Comparison of ENCODE assay signal across 9 mouse cellular contexts in genomic region chr1:74784041-74784759, GRCm38 (mm10). TPM values are rescaled to one million over a fixed set of nuclear protein-coding genes. Genes with fewer than 3 reads are reported as not detected.
DNase-seq lines count a peak whose midpoint lies in the region; ATAC-seq lines count a peak whose summit lies in the region.
"Had no signal": no experiment of that assay in that cellular context is flagged by ENCODE, and none has a peak within 500 bp of the region (broad histone marks: within the 10 kb centered on the region; RNA-seq: fewer than 3 reads in every experiment).

No protein-coding gene starts in this region.

- H3K27ac ChIP-seq in embryonic facial prominence, embryonic 13.5 days = no peak overlapping the region
- H3K27ac ChIP-seq in heart, embryonic 16.5 days (ENCODE audit: low read length) = no peak overlapping the region

- peaks cover 42% of the 10 kb centered on the region for H3K4me1 ChIP-seq in embryonic facial prominence, embryonic 13.5 days
- peaks cover 6% of the 10 kb centered on the region; the same call in 1 of the 2 replicates for H3K4me1 ChIP-seq in heart, embryonic 16.5 days (ENCODE audit: control insufficient read depth, insufficient read depth, low read length)

- no peaks in the 10 kb centered on the region for H3K9me3 ChIP-seq in embryonic facial prominence, embryonic 13.5 days
- peaks cover 3% of the 10 kb centered on the region; the same call in 1 of the 2 replicates for H3K9me3 ChIP-seq in heart, embryonic 16.5 days (replicated peaks; ENCODE audit: control insufficient read depth, low read length)

- H3K4me2 ChIP-seq in embryonic facial prominence, embryonic 13.5 days = peak overlapping the region; percentile 81
- peak overlapping the region; percentile 63 for H3K4me2 ChIP-seq in heart, embryonic 16.5 days (ENCODE audit: low read depth, low read length)

- peak overlapping the region; percentile 40 for H3K9ac ChIP-seq in embryonic facial prominence, embryonic 13.5 days
- H3K9ac ChIP-seq in heart, embryonic 16.5 days (ENCODE audit: low read length) = no peak overlapping the region

- under 1% methylated on average over 65 of the region's 67 CpGs for WGBS in embryonic facial prominence, embryonic 13.5 days
- under 1% methylated on average over 67 of the region's 67 CpGs for WGBS in heart, embryonic 16.5 days

- H3K4me3 ChIP-seq in embryonic facial prominence, embryonic 13.5 days = peak overlapping the region; percentile 47
- peak overlapping the region; percentile 47 for H3K4me3 ChIP-seq in heart, embryonic 16.5 days (ENCODE audit: low read length)

- ATAC-seq in embryonic facial prominence, embryonic 13.5 days (ENCODE audit: insufficient number of reproducible peaks, insufficient read depth, low FRiP score, low TSS enrichment, low read depth) = no peak
- ATAC-seq in heart, embryonic 16.5 days (replicated peaks; ENCODE audit: extremely low read depth, insufficient read depth, low FRiP score) = no peak
- ATAC-seq in megakaryocyte, adult 5-6 weeks (ENCODE audit: poor library complexity, severe bottlenecking) = peak; percentile 37; the same call in 1 of the 2 replicates

- no peaks in the 10 kb centered on the region for H3K36me3 ChIP-seq in embryonic facial prominence, embryonic 13.5 days
- no peaks in the 10 kb centered on the region for H3K36me3 ChIP-seq in heart, embryonic 16.5 days (ENCODE audit: control insufficient read depth, insufficient read depth)
- no peaks in the 10 kb centered on the region for H3K36me3 ChIP-seq in splenic B cell, adult 2 months (ENCODE audit: control insufficient read depth, insufficient read depth, low read length, poor library complexity, severe bottlenecking)

- DNase-seq in cerebellum, postnatal 10 days = peak; percentile 75 to 83
- no peak for DNase-seq in cerebellum, adult 8-10 months
- DNase-seq in Muller cell, postnatal 12 days (ENCODE audit: inconsistent ontology term) = peak; percentile 46
- peak; percentile 56 to 81 for DNase-seq in kidney, postnatal 36 days
- DNase-seq in splenic B cell, adult 2 months (ENCODE audit: low read depth, low spot score) = peak; percentile 58

- peaks cover 93% of the 10 kb centered on the region for H3K27me3 ChIP-seq in embryonic facial prominence, embryonic 13.5 days
- H3K27me3 ChIP-seq in heart, embryonic 16.5 days (ENCODE audit: control insufficient read depth, insufficient read depth, low read length) = peaks cover 87% of the 10 kb centered on the region
- no peaks in the 10 kb centered on the region for H3K27me3 ChIP-seq in splenic B cell, adult 2 months (ENCODE audit: control insufficient read depth, insufficient read depth, low read length, poor library complexity, severe bottlenecking)

RNA-seq across cellular contexts. Expression of gene Wnt10a, which starts 7.1 kb away (rescaled TPM):
- 5.4 and 6.9 TPM in 2 replicates for polyA plus RNA-seq in embryonic facial prominence, embryonic 13.5 days (2015; fragmentation: Nextera tagmentation; extraction: Ambion mirVana)
- 0.20 and 0.24 TPM in 2 replicates for polyA plus RNA-seq in heart, embryonic 16.5 days (2015; fragmentation: Nextera tagmentation; extraction: Ambion mirVana)
- not detected in 2 replicates for total RNA-seq in megakaryocyte, adult 5-6 weeks (2015)
- not detected in 2 replicates for total RNA-seq in megakaryocyte, adult 5-6 weeks (2017)

RNA-seq across cellular contexts. Expression of gene Wnt6, which starts 12.5 kb away (rescaled TPM):
- polyA plus RNA-seq in embryonic facial prominence, embryonic 13.5 days (2015; fragmentation: Nextera tagmentation; extraction: Ambion mirVana) = 49.1 and 55.5 TPM in 2 replicates
- 0.36 and 0.71 TPM in 2 replicates for polyA plus RNA-seq in heart, embryonic 16.5 days (2015; fragmentation: Nextera tagmentation; extraction: Ambion mirVana)
- 0.11 and 0.14 TPM in 2 replicates for total RNA-seq in megakaryocyte, adult 5-6 weeks (2015)
- 0.55 and 1.1 TPM in 2 replicates for total RNA-seq in megakaryocyte, adult 5-6 weeks (2017)

RNA-seq across cellular contexts. Expression of gene Prkag3, which starts 35.2 kb away (rescaled TPM):
- 0.25 and 0.35 TPM in 2 replicates for polyA plus RNA-seq in embryonic facial prominence, embryonic 13.5 days (2015; fragmentation: Nextera tagmentation; extraction: Ambion mirVana)
- polyA plus RNA-seq in heart, embryonic 16.5 days (2015; fragmentation: Nextera tagmentation; extraction: Ambion mirVana) = 4.6 and 5.7 TPM in 2 replicates
- total RNA-seq in megakaryocyte, adult 5-6 weeks (2015) = not detected in 2 replicates
- not detected in 2 replicates for total RNA-seq in megakaryocyte, adult 5-6 weeks (2017)
- total RNA-seq: left cerebral cortex, postnatal 10 days had no signal

Comparison
In these comparisons a context has a peak if more than half of its experiments do, and no peak if none do; other contexts are left out.
1. RNA of gene Wnt6, which starts 12.5 kb away (polyA plus RNA-seq): 49.1 to 55.5 TPM in embryonic facial prominence, embryonic 13.5 days; 0.36 to 0.71 TPM in heart, embryonic 16.5 days; every median in the first group is over 10 times any median in the second.